Mouse (Mus musculus): Measurements from ENCODE around the gene Atp8a2. TPM values are rescaled to one million over a fixed set of nuclear protein-coding genes. Genes with fewer than 3 reads are reported as not detected.

Gene Atp8a2
- polyA plus RNA-seq, 1 experiment = 16.1 TPM

DNA sequence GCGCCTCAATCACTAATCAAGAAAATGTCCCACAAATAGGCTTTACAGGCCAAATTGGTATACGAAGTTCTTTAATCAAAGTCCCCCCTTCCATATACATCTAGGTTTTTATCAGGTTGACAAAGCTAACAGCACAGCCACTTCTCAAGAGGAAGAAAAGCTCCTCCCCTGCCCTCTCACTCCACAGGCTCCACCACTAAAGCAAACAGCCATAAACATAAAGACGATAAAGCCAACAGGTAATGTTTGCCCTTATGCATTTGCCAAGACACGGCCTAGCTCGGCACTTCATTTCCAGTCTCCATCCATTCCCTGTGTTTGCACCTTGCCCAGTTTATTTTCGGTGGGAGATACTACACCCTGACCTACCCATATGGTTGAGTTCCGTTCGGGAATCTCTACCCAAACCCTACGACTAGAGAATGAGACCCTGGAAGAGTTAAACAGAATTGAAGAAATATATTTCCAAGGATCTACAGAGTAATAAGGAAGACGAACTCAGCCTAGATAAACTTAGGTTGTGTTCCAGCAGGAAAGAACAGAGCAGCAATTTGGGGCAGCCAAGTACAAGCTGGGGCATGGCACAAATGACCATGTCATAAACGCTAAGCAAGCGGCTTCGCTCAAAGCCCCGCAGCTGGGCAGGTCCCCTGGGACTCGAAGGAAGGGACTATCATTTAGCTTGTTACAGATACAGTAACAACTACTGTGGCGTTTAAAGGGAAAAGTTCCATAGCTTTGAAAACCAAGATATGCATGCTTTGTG, 26.0 kb downstream of the Atp8a2 start:
- no peak for DNase-seq (ENCODE audit: extremely low spot score in 1 of 2, low spot score in 1 of 2)

DNA sequence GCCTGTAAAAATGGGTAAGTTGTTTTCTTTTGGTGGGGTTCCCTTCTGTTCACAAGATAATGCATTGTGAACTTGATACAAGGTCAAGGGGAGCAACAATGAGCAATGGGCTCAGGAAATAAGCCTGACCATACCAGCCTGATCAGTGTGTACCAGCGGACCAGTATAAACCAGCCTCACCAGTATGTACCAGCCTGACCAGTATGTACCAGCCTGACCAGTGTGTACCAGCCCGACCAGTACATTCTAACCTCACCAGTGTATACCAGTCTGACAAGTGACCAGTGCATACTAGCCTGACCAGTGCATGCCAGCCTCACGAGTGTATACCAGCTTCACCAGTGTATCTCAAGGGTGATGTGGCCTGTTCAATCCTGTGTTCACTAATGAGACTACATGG, 33.6 kb downstream of the Atp8a2 start:
- DNase-seq (ENCODE audit: extremely low spot score in 1 of 2, low spot score in 1 of 2) = no peak

DNA sequence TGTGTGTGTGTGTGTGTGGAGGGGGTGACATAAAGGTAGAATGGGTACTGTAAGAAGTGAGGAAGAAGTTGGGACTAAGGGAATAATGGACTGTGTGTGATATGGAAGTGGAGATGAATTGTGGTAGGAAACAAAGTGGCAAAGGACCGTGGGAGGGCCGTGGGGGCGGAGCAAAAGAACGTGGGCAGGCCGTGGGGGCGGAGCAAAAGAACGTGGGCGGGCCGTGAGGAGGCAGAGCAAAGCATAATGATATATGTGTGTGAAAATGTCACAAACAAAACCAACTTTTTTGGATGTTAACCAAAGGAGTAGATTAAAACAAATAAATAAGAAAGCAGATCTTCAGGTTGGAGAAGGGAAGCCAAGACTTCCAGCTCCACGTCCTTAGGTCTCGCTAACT, 44.6 kb downstream of the Atp8a2 start:
- DNase-seq (ENCODE audit: extremely low spot score in 1 of 2, low spot score in 1 of 2) = no peak

DNA sequence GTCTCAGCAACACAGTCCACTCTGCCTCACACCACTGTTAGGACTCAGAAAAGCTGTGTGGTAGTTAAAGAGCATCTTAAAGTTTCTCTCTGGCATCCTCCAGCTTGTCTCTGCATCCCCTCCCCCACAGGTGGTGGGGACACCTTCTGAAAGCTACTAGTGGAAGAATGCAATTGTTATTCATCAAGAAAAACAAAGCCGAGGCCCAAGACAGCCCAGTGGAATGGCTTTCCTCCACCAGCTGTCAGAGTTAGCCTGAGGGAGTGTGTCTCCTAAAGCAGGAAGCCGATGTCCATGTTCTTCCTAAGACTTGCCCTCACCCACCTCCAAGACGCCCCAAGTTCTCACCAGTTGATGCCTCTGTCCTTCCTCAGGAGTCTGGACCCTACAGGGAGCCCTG, 48.1 kb downstream of the Atp8a2 start:
- DNase-seq (ENCODE audit: extremely low spot score in 1 of 2, low spot score in 1 of 2) = no peak

DNA sequence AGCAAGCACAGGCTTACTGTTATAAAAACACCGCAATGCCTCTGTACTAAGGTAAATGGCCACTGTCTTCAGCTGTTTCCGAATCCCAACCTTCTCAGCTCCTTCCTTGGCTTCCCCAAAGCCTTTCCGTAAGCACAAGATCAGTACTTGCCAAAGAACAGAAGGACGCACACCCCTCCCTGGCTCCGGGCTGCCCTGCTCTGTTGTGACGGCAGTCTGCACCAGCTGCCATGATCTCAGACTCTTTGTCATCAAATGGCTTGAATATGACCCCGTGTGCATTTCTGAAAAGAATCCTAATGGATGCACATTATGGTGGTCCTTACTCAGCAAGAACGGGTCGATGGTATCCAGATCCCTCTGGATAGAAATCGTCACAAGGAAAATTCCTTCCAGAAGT, 53.7 kb downstream of the Atp8a2 start:
- no peak for DNase-seq (ENCODE audit: extremely low spot score in 1 of 2, low spot score in 1 of 2)

DNA sequence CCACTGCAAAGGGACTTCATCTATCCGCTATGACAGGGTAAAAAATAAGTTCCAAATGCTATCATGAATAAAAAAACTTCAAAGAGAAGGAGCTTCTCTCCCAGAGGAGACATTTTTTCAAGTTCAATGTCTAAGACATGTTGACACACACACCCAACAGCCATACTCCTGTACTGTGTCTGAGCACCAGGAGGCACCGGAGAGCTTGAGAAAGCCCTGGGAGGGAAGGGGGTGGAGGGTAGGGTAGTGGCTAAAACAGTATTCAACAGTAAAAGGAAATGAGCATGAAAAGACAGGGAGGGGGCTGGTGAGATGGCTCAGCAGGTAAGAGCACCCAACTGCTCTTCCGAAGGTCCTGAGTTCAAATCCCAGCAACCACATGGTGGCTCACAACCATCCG, 58.6 kb downstream of the Atp8a2 start:
- DNase-seq (ENCODE audit: extremely low spot score in 1 of 2, low spot score in 1 of 2) = no peak

DNA sequence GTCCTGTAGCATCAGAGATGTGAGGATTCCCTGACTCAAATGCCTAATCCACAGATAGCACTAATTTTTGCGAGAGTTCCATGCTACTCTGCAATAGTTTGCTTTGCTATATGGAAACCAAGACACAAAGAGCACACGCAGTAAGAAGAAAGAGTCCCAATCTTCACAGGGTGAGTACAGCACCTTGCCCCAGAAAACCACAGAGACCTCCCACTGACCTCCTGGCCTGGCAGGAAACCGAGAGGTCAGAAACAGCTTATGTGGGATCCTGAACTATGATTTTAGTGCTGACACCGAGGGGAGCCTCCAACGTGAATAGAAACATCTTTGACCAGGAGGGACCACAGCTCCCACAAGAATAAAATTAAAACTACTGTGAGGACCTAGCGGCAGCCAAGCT, 59.2 kb downstream of the Atp8a2 start:
- no peak for DNase-seq (ENCODE audit: extremely low spot score in 1 of 2, low spot score in 1 of 2)

DNA sequence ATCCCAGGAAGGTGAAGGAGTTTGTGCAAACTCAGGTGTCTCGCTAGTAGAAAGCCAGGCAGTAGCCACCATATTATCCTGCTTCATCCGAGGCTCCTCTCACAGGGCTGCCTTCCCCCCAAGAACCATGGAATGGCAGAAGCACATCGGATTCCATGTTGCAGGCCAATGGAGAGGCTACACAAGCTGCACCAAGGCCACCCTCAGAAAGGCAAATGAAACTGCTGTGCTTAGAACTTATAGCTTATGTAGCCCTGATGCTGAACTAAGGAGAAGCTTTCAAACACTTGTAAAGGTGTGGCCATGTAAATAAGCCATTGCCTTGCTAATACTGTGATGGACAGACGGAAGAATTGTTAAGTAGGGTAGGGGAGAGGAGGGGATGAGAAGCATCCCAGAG, 61.2 kb downstream of the Atp8a2 start:
- no peak for DNase-seq (ENCODE audit: extremely low spot score in 1 of 2, low spot score in 1 of 2)

DNA sequence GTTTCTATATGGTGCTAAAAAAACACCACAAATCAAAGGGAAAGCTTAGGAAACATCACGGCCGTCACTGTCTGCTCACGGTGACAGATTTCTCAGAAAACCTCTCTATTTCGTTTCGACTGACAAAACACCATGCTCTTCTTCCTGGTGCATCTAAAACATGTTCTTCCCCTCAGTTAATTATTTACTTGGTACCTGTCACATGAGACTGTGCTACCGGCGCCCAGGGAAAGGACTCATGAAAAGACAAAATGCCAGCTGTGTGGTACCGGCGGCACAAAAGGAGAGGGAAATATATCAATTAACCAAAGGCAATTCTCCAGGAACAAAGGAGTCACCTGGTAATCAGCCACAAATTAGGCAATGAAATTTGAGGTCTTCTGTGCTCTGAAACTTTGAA, 62.3 kb downstream of the Atp8a2 start:
- no peak for DNase-seq (ENCODE audit: extremely low spot score in 1 of 2, low spot score in 1 of 2)

DNA sequence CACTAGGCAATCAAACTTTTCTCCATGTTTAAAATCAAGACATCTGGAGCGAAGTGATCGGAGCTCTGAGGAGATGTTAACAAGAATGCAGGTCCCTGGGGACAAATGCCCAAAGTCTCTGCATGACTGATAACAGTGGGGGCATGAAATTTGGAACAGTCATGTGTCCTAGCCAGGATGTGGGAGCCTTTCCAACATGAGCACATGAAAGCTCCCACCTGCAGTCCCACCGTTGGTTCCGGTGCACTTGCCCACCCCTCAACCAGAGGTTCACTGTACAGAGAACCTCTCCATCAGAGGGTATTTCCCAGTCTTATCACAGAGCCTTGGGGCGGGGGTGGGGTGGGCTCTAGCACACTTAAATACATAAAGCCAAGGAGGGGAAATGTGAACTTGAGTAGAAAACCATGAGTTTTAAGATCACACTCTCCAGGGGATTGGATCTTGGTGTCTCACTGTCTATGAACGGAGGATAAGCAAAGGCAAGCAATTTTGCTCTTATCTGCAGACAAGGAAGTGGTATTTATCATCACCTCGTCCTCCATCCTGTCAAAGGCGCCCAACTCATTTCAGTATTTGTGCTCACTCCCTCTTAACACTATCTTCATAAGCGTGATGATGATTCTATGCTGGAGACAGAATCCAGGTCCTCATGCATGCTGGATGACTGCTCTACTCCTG, 65.6 kb downstream of the Atp8a2 start:
- DNase-seq (ENCODE audit: extremely low spot score in 1 of 2, low spot score in 1 of 2) = no peak

DNA sequence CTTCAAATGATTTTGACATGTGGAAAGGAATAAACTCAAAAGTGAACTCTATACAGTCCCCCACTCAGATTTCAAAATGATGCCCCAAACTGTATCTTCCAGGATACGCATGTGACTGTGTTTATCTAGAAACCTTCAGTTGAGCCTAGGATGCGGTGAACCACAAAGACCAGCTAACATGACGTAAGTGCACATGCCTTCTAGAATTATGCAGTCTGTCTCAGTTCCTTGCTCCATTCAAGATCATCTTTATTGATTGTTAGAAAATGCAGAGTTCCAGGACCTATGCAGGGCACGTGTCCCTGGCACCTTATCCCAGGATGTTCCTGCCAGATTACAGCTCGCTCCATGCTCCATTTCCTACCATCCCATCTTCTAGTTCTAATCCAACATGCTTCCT, 67.4 kb downstream of the Atp8a2 start:
- no peak for DNase-seq (ENCODE audit: extremely low spot score in 1 of 2, low spot score in 1 of 2)

DNA sequence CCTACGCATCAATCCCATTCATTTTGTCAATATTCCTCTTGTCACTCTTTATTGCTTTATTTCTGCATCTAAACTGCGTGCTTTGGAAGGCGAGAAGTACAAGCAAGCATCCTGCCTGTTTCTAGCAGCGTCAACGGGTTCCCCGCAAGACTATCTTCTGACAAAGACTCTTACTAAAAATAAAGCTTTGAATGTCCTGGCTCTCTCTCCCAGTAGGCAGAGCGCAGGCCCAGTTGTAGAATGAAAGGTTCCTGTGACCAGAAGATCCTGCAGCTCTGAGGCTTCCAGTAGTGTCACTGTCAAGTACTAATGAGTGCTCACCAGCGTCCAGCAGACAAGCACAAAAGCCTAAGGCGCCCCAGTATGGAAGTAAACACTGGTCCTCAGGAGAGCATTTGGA, 71.8 kb downstream of the Atp8a2 start:
- peak in 1 of 2 experiments; percentile 17 for DNase-seq (ENCODE audit: extremely low spot score in 1 of 2, low spot score in 1 of 2)

DNA sequence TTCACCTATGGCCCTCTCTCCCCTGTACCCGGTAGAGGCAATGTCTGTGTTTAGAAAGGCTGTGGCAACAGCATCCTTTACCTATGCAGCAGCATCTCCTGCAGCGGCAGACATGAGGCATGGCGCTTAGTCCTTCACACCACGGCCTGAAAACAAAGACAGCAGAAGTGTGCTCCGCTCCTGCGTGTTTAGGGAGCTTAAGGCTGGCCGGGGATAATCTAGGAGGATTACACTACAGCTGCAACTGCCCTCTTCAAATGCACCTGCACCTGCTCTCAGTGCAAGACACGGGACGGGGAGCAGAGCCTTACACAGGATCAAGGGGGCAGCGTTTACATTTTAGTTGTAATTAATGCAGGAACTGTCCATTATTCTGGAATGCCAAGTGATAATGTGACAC, 75.4 kb downstream of the Atp8a2 start:
- no peak for DNase-seq (ENCODE audit: extremely low spot score in 1 of 2, low spot score in 1 of 2)

DNA sequence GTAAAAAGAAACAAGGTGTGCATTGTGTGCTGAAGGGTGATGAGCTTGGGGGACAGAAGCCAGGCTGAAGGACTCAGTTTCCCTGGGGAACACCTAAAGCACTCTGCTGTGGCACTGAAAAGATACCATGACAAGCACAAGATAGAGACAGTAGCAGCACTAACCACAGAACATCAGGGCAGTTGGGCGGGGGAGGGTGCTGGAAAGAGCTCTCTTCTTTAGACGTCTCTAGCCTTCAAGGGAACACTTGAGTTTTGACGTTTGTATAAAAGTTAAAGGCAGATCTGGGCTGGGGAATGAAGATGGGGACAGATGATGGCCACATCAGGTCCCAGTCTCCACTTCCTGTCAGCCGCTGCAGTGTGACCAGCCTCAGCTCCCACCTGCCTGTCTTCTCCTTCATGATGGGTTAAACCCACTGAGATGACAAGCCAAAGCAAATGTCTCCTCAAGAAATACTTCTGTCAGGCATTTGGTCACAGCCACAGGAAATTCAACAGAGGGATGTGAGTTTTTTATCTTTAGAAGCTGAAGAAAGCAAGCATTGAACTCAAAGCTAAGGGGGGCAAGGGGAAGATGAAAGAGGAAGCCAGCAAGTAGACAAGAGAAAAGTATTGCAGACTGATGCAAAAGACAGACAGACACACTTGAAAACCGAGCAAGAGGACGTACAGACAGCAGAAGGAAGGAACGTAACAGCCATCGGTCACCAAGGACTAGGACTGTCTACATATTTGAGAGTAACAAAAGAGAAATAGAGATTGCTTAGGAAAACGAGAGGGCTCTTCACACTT, 79.0 kb downstream of the Atp8a2 start:
- DNase-seq (ENCODE audit: extremely low spot score in 1 of 2, low spot score in 1 of 2) = no peak

DNA sequence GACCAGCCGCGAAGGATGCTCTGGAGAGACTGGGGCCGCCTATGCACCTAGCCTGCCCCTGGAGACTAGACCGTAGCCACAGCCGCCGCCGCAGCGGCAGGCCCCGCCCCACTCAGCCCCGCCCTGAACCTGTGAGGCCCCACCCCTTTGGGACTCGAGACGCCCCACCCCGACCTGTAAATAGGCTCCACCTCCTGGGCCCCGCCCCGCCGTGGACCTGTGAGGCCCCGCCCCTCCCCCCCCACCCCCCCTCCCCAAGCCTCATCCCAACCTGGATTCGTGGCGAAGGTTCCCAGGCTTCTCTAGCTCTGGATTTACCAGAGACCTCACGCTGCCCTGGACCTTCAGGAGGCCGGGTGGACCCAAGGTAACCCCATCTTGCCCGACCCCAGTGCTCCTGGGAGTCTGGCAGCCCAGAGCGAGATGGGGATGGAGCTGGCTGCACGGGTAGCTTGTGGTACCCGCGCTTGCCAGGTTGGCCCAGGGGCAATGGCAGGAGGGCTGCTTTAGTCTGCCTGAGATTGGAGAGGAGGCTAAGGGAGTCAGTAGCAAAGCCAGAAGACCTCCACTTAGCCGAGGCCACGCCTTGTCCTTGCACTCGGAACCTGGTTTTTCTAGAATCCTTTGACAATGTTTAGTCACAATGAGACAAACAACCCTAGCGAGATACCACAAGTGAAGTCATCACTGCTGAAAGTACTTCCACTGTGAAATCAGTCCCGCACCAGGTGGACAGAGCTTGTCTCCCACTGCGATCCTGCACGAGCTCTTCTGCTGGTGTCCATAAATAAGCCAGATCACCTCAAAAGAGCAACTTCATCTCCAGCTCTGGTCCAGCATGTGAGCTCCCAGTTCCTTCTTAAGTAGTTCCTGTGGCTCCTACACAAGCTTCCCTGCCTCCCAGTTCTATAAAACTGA, 109.9 kb downstream of the Atp8a2 start:
- peak in 1 of 2 experiments; percentile 28 for DNase-seq (ENCODE audit: extremely low spot score in 1 of 2, low spot score in 1 of 2)

DNA sequence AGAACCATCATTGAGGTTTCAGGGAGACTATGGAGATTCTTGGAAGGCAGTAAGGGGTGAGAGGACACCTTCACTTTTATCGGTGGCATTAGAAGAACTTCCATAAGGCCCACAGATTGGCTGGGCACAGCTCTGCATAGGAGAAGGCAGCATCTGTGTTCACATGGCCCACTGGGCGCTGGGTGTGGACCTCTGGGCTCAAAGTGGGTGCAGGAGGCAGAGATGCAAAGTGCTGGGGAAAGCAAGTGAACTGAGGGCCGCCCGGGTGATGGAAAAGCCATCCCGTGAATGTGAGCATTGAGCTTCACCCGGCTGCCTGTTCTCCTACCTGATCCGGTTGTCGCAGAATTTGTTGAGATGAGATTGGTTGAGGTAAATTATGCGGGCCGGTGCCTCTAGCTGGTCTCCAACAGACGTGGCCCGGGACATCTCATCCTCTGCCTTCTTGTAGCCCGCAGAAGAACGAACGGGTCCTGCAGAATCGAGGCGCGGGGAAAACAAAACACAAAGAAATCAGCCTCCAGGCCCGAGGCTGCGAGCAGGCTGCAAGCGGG, 110.6 kb downstream of the Atp8a2 start:
- DNase-seq (ENCODE audit: extremely low spot score in 1 of 2, low spot score in 1 of 2) = no peak

DNA sequence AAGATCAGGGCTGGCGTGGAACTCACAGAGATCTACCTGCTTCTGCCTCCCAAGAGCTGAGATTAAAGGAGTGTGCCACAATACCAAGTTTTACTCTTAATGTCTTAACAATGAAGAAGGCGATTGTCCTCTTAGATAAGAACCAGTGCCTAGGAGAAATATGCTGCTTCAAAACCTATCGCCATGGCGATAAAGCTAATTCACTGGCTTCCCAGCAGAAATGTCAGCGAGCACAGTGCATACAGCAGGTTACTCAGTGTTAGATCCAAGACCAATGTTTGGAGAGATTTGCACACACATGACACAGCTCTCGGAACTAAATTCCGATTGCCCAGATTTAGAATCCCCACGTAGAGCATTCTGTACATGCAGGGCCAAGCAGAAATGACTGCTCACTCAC, 114.2 kb downstream of the Atp8a2 start:
- no peak for DNase-seq (ENCODE audit: extremely low spot score in 1 of 2, low spot score in 1 of 2)

DNA sequence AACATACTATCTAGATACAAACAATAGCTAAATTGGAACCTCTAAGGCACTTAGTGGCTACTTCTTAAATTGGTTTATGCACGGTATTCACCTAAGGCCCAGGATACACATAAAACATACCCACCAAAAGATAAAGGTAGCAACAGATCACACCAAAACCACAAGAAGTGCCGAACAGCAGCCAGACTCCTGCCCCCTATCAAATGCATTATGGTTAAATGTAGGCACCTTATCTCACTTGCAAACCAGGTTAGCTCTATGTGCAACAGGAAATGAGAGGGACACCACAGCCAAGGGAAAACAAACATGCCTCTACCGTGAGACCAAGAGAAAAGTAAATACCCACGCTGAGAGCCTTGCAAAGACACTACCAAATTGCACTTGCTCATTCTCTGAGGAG, 124.5 kb downstream of the Atp8a2 start:
- no peak for DNase-seq (ENCODE audit: extremely low spot score in 1 of 2, low spot score in 1 of 2)

DNA sequence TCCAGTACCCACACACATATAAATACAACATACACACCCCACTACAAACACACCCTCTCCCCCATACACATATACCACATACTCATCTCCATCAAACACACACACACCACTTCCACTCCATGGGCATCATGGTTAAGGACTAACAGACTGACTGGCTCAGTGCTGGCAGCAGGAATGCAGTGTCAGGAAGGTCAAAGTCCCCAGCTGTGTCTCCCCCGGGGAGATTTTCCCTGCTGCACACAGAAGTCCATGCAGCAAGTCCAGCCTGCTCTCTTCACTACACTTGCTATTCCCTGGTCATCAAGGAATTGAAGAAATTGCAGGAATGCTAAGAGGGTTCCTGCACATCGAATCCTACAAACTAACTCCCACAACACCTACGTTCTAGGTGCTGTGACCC, 131.8 kb downstream of the Atp8a2 start:
- DNase-seq (ENCODE audit: extremely low spot score in 1 of 2, low spot score in 1 of 2) = no peak

DNA sequence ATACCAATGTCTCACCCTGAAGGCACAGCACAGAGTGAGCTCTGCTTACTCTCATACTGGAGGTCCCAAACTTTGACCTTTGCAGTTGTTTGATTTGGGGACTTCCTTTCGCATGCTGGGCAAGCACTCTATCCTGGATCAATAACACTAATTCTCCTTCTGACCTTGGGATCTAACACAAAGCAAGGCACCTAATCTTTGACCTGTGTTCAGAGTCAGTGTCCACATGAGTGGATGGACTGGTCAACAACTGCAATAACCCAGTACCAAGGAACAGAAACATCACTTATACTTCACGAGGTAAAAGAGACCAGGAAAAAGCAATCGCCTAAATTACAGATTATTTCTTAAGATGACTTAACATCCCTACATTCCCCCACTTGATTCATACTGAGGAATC, 136.0 kb downstream of the Atp8a2 start:
- DNase-seq (ENCODE audit: extremely low spot score in 1 of 2, low spot score in 1 of 2) = no peak
